Mouse (Mus musculus): ENCODE data around the gene Snap91.

The Snap91 gene

GRCm38 (mm10) chr9:86880113-86880972 lies at the start of gene Snap91:
Snap91 (minus strand) TSS chr9:86880654.
- peak; percentile 77 for DNase-seq (ENCODE audit: low spot score)

GRCm38 (mm10) chr9:86926519-86926918 lies 46.1 kb upstream of the Snap91 start:
- no peak for DNase-seq (ENCODE audit: low spot score)

- no peak for DNase-seq (ENCODE audit: low spot score)
Measured at GRCm38 (mm10) chr9:86925688-86926087, 45.2 kb upstream of the Snap91 start.

GRCm38 (mm10) chr9:86922430-86922829 lies 42.0 kb upstream of the Snap91 start:
- DNase-seq (ENCODE audit: low spot score) = no peak

GRCm38 (mm10) chr9:86916543-86916942 lies 36.1 kb upstream of the Snap91 start:
- no peak for DNase-seq (ENCODE audit: low spot score)

GRCm38 (mm10) chr9:86899502-86900199 lies 19.2 kb upstream of the Snap91 start:
- DNase-seq (ENCODE audit: low spot score) = no peak

- DNase-seq (ENCODE audit: low spot score) = peak; percentile 37
Measured at GRCm38 (mm10) chr9:86879216-86880112, 990 bp downstream of the Snap91 start.

GRCm38 (mm10) chr9:86878716-86879115 lies 1.7 kb downstream of the Snap91 start:
- peak; percentile 21 for DNase-seq (ENCODE audit: low spot score)

GRCm38 (mm10) chr9:86873681-86874080 lies 6.8 kb downstream of the Snap91 start:
- no peak for DNase-seq (ENCODE audit: low spot score)

GRCm38 (mm10) chr9:86869586-86870338 lies 10.7 kb downstream of the Snap91 start:
- no peak for DNase-seq (ENCODE audit: low spot score)

GRCm38 (mm10) chr9:86858101-86858500 lies 22.4 kb downstream of the Snap91 start:
- no peak for DNase-seq (ENCODE audit: low spot score)

- DNase-seq (ENCODE audit: low spot score) = no peak
Measured at GRCm38 (mm10) chr9:86857626-86858025, 22.8 kb downstream of the Snap91 start.

GRCm38 (mm10) chr9:86852861-86853260 lies 27.6 kb downstream of the Snap91 start:
- no peak for DNase-seq (ENCODE audit: low spot score)

- DNase-seq (ENCODE audit: low spot score) = no peak
Measured at GRCm38 (mm10) chr9:86851689-86852088, 28.8 kb downstream of the Snap91 start.

- no peak for DNase-seq (ENCODE audit: low spot score)
Measured at GRCm38 (mm10) chr9:86850452-86851207, 29.8 kb downstream of the Snap91 start.

GRCm38 (mm10) chr9:86843747-86844353 lies 36.6 kb downstream of the Snap91 start:
- no peak for DNase-seq (ENCODE audit: low spot score)

GRCm38 (mm10) chr9:86829792-86830191 lies 50.7 kb downstream of the Snap91 start:
- no peak for DNase-seq (ENCODE audit: low spot score)

- DNase-seq (ENCODE audit: low spot score) = no peak
Measured at GRCm38 (mm10) chr9:86829034-86829433, 51.4 kb downstream of the Snap91 start.

- DNase-seq (ENCODE audit: low spot score) = no peak
Measured at GRCm38 (mm10) chr9:86819366-86819765, 61.1 kb downstream of the Snap91 start.

- no peak for DNase-seq (ENCODE audit: low spot score)
Measured at GRCm38 (mm10) chr9:86817673-86818072, 62.8 kb downstream of the Snap91 start.

All from layer of hippocampus, adult 11-12 months (tissue).